In the genomic region with DNA sequence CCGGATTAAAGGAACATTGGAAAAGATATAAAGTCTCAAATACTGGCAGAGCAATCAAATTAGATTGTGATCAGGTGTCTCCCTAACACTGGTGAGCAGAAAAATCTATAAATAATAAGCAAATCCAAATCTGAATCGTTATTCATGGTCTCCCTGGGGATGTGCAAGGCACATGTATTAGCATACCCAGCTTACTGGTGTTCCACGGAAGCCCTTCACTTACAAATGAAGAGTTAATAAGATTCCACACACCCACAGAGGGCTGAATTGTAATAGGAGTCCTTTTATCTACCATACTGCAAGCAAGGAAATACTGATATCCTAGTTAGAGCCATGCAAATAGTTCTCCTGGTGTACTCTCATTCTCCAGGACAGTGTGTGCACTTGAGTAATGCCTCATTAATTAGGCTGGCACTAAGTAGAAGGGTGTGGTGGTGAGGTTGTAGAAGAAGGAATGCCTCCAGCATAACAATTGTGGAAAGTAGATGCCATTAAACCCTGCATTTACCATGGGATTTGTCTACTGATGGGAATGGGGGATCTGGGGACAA, we compare ENCODE assay signal across 16 mouse cellular contexts.
"Had no signal": no experiment of that assay in that cellular context is flagged by ENCODE, and none has a peak within 500 bp of the region (broad histone marks: within the 10 kb centered on the region; RNA-seq: fewer than 3 reads in every experiment).

No protein-coding gene starts in this region.

- ATAC-seq: intestine, embryonic 15.5 days; liver, embryonic 12.5 days had no signal

- H3K9ac ChIP-seq: intestine, embryonic 15.5 days; limb, embryonic 15.5 days; liver, embryonic 12.5 days; lung, embryonic 14.5 days; neural tube, embryonic 13.5 days; stomach, embryonic 15.5 days had no signal

- H3K27me3 ChIP-seq: intestine, embryonic 15.5 days; limb, embryonic 15.5 days; liver, embryonic 12.5 days; megakaryocyte, embryonic 14.5 days; neural tube, embryonic 13.5 days; stomach, embryonic 15.5 days had no signal

- H3K36me3 ChIP-seq: intestine, embryonic 15.5 days; limb, embryonic 15.5 days; liver, embryonic 12.5 days; neural tube, embryonic 13.5 days; stomach, embryonic 15.5 days had no signal

- DNase-seq: kidney, adult 18-20 months; kidney, postnatal 14 days; layer of hippocampus, adult 9-11 months; layer of hippocampus, postnatal 36 days; lung, embryonic 14.5 days; lung, postnatal 10 days; right cerebral cortex, postnatal 14 days; thymus, adult 18-20 months; thymus, postnatal 14 days had no signal

- H3K4me3 ChIP-seq: intestine, embryonic 15.5 days; limb, embryonic 15.5 days; liver, embryonic 12.5 days; megakaryocyte, embryonic 14.5 days; neural tube, embryonic 13.5 days; stomach, embryonic 15.5 days had no signal

- H3K4me2 ChIP-seq: intestine, embryonic 15.5 days; limb, embryonic 15.5 days; liver, embryonic 12.5 days; lung, embryonic 14.5 days; neural tube, embryonic 13.5 days; stomach, embryonic 15.5 days had no signal

- H3K4me1 ChIP-seq: intestine, embryonic 15.5 days; limb, embryonic 15.5 days; liver, embryonic 12.5 days; megakaryocyte, embryonic 14.5 days; neural tube, embryonic 13.5 days; stomach, embryonic 15.5 days had no signal

- H3K27ac ChIP-seq: intestine, embryonic 15.5 days; limb, embryonic 15.5 days; liver, embryonic 12.5 days; macrophage; neural tube, embryonic 13.5 days; stomach, embryonic 15.5 days had no signal

- H3K9me3 ChIP-seq: intestine, embryonic 15.5 days; limb, embryonic 15.5 days; liver, embryonic 12.5 days; megakaryocyte, embryonic 14.5 days; neural tube, embryonic 13.5 days; stomach, embryonic 15.5 days had no signal
